Mouse (Mus musculus) midbrain, embryonic 13.5 days (tissue): ENCODE measurements around the gene Cerkl. TPM values are rescaled to one million over a fixed set of nuclear protein-coding genes. Genes with fewer than 3 reads are reported as not detected.

Experiments used
- ATAC-seq: fragments of 200-750 bp; cut with Nextera tagmentation; 2 replicates; pipeline ENCODE4 v1.8.0; 2017; ENCODE audit warnings: mild to moderate bottlenecking, moderate TSS enrichment, moderate library complexity
- H3K27ac ChIP-seq: fragments of 300-500 bp; sonication (generic); 2 replicates; pipeline ENCODE4 v1.5.1; 2015; ENCODE audit warnings: inconsistent platforms, mild to moderate bottlenecking, moderate library complexity
- H3K27me3 ChIP-seq: fragments of 300-500 bp; sonication (generic); 2 replicates; pipeline ENCODE4 v1.6.1; 2015; ENCODE audit warnings: mild to moderate bottlenecking, inconsistent platforms
- H3K36me3 ChIP-seq: fragments of 300-500 bp; sonication (generic); 2 replicates; pipeline ENCODE4 v1.6.1; 2015; ENCODE audit warnings: mild to moderate bottlenecking, inconsistent platforms
- H3K4me1 ChIP-seq: fragments of 300-500 bp; sonication (generic); replicated peaks from 2 replicates; pipeline ENCODE4 v1.6.1; 2015; ENCODE audit warnings: inconsistent platforms
- H3K4me2 ChIP-seq: fragments of 300-500 bp; sonication (generic); replicated peaks from 2 replicates; pipeline ENCODE4 v1.6.1; 2015; ENCODE audit warnings: moderate library complexity, mild to moderate bottlenecking, inconsistent platforms
- H3K4me3 ChIP-seq: fragments of 300-500 bp; sonication (generic); replicated peaks from 2 replicates; pipeline ENCODE4 v1.5.1; 2015; ENCODE audit warnings: mild to moderate bottlenecking, inconsistent platforms
- H3K9ac ChIP-seq: fragments of 300-500 bp; sonication (generic); replicated peaks from 2 replicates; pipeline ENCODE4 v1.6.1; 2015; ENCODE audit warnings: mild to moderate bottlenecking, inconsistent platforms
- H3K9me3 ChIP-seq: fragments of 300-500 bp; sonication (generic); 2 replicates; pipeline ENCODE4 v1.6.1; 2016; ENCODE audit warnings: mild to moderate bottlenecking, inconsistent platforms
- WGBS: fragments of 180-500 bp; shearing (Covaris S2); methylation state at CpG from one replicate; pipeline ENCODE4 v1.1.7; 2015; 5-methylcytosine and 5-hydroxymethylcytosine counted together
- polyA plus RNA-seq: library from polyadenylated mRNA; unstranded; fragments of >200 nt; fragmentation: Nextera tagmentation; extraction: Ambion mirVana; gene quantifications from 2 replicates; pipeline ENCODE4 v1.2.1, GENCODE M21; 2015

The Cerkl gene
- polyA plus RNA-seq, 1 experiment from 2014 or later, result 1.6 TPM

DNA sequence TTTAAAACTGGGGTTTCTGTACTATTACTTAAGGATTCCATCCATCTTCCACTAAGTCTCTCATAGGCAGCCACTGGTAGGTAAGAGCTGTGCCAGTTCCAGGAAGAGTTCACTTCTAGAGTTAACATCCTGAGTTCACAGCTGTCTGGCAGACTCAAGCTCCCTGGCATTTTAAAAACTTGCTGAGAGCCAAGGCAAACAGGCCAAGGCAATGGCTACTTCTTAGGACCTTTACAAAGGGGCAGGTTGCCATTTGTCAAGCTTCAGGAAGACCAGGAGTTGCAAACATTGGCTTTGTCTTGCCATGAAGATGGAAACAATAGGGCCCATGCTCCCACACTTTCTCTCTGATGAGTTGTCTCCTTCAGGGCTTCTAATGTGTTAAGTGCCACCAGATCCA lies 26.5 kb downstream of the Cerkl start:
- Histone ChIP-seq H3K36me3 (no peaks in the 10 kb centered on the region), H3K9ac (no peak overlapping the region), H3K27ac (no peak overlapping the region), H3K27me3 (peaks cover 26% of the 10 kb centered on the region), H3K4me3 (no peak overlapping the region), H3K4me1 (peaks cover 12% of the 10 kb centered on the region), H3K9me3 (no peaks in the 10 kb centered on the region), H3K4me2 (no peak overlapping the region)
- ATAC-seq, result no peak

DNA sequence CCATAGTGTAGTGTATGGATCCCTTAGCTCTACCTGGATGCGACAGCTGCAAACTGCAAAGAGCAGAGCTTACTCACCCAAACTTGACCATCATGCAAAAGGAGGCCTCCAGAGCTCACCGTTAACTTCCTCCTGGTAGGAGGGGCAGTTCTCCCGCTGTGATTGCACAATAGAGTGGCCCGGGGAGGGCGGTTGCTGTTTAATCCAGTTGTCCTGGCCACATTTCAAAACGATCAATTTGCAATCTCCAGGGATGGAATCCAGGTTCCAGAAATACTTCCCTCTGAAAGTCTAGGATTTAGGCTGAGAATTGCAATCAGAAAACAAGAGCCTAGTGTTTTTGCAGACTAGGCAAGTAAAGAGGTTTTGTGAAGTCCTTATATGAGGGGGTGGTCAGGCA lies 26.9 kb downstream of the Cerkl start:
- 5% methylated on average over 6 of the region's 6 CpGs for WGBS

DNA sequence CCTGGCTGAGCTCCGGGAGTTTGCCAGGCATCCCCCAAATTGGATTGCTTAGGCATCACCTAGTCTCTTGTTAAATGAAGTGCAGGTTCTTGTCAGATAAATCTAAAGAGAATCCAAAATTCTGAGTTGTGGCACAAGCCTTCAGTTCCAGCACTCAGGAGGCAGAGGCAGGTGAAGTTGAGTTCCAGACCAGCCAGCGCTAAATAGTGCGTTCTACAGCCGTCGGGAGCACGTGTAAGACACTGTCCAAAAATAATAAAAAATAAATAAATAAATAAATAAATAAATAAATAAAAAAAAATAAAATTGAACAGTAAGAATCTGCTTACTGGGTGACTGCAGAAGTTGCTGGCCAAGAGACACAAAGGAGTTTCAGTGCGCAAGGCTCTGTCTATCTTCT lies 27.5 kb downstream of the Cerkl start:
- peak overlapping the region; percentile 44 for H3K4me3 ChIP-seq
- no peaks in the 10 kb centered on the region for H3K36me3 ChIP-seq
- H3K9ac ChIP-seq, result 0 out of 2 replicates have a peak overlapping the region, but pooled peaks have one; percentile 55
- peak; percentile 60; the same call in 1 of the 2 replicates for ATAC-seq
- peaks cover 12% of the 10 kb centered on the region for H3K4me1 ChIP-seq
- H3K9me3 ChIP-seq, result no peaks in the 10 kb centered on the region
- H3K27ac ChIP-seq, result no peak overlapping the region
- peaks cover 27% of the 10 kb centered on the region for H3K27me3 ChIP-seq
- 9% methylated on average over 7 of the region's 7 CpGs for WGBS
- peak overlapping the region; percentile 84 for H3K4me2 ChIP-seq

More for the DNA sequence above, 26.9 kb downstream of the Cerkl start:
- Histone ChIP-seq H3K27me3 (peaks cover 27% of the 10 kb centered on the region), H3K9ac (no peak overlapping the region), H3K36me3 (no peaks in the 10 kb centered on the region), H3K9me3 (no peaks in the 10 kb centered on the region), H3K4me3 (no peak overlapping the region), H3K4me2 (no peak overlapping the region), H3K4me1 (peaks cover 12% of the 10 kb centered on the region), H3K27ac (no peak overlapping the region)
- no peak for ATAC-seq

DNA sequence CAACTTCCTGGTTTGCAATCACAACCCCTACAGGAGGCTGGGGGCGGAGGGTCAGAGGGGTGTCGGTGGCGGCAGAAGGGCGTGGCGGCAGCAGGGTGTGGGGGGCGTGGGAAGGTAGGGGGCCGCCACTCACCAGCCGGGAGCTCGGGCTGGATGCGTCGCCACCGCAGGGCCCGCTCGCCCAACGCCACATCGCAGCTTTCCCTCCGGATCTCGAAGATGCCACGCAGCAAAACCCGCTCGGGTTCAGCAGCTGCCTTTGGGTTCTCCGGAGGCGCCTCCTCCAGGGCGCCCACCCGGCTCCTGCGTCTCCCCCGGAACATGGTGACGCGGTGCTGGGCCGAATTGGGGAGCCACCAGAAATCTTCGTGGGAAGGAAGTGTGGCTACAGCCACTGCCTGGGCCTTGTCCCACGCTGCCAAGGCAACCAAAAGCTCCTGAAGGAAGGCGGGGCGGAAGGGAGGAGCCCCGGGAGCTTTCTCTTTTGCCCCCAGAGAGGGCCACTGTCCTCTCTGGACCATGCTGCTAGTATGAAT lies 27.9 kb downstream of the Cerkl start:
- peak; percentile 86 for ATAC-seq
- Histone ChIP-seq H3K27ac (no peak overlapping the region), H3K36me3 (no peaks in the 10 kb centered on the region), H3K9me3 (no peaks in the 10 kb centered on the region), H3K4me3 (peak overlapping the region; percentile 44), H3K27me3 (peaks cover 27% of the 10 kb centered on the region), H3K4me1 (peaks cover 12% of the 10 kb centered on the region), H3K4me2 (peak overlapping the region; percentile 84), H3K9ac (peak overlapping the region; percentile 55; the same call in 1 of the 2 replicates)
- under 1% methylated on average over 32 of the region's 35 CpGs for WGBS

- Histone ChIP-seq H3K9me3 (no peaks in the 10 kb centered on the region), H3K4me2 (no peak overlapping the region), H3K4me3 (no peak overlapping the region), H3K4me1 (peaks cover 12% of the 10 kb centered on the region), H3K27ac (no peak overlapping the region), H3K9ac (no peak overlapping the region), H3K36me3 (no peaks in the 10 kb centered on the region), H3K27me3 (peaks cover 27% of the 10 kb centered on the region)
- WGBS, result 22% methylated on average over 6 of the region's 6 CpGs
- ATAC-seq, result no peak
These were observed 28.6 kb downstream of the Cerkl start for GRCm38 (mm10) chr2:79428022-79428421.

DNA sequence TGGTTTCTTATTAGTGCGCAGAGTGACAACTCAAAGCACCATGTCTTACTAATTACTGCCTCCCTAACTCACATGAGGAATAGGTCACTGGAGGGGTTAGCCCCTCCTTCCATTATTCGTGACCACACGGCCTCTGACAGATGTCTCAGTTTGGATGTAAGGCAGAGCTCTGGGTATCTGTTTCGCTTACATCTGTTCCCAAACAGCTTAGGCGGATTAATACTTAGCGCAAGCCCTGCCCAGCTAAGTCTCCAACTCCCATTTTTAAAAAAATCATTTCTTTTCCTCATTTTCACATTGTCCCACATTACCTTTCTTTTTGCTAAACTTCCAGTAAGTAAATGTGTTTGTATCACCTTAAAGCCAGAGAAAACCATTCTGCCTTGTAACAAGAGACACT lies 34.9 kb downstream of the Cerkl start:
- Histone ChIP-seq H3K4me1 (peaks cover 4% of the 10 kb centered on the region), H3K9ac (no peak overlapping the region), H3K9me3 (no peaks in the 10 kb centered on the region), H3K4me3 (no peak overlapping the region), H3K27me3 (peaks cover 6% of the 10 kb centered on the region; the same call in 1 of the 2 replicates), H3K4me2 (no peak overlapping the region), H3K27ac (no peak overlapping the region), H3K36me3 (no peaks in the 10 kb centered on the region)
- ATAC-seq, result no peak
- WGBS, result 20% methylated on average over 6 of the region's 6 CpGs

DNA sequence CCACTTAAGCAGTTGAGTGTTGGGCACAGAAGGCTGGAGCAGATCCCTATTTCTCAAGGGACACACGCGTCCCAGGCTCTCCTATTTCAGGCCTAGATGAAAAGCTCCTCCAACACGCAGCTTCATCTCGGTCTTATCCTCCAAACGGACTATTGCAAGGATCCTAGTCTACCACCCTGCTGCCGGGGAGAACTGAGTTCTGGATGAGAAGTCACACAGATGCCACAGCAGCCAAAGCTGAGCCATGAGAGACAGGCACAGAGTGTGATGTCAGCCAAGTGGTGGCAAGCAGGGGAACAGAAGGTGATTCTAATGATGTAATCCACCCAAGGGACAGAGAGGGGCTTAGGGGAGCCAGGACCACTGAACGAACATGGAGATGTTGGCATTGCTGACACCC lies 42.1 kb downstream of the Cerkl start:
- H3K27ac ChIP-seq, result no peak overlapping the region
- no peak overlapping the region for H3K4me3 ChIP-seq
- no peaks in the 10 kb centered on the region for H3K9me3 ChIP-seq
- H3K4me1 ChIP-seq, result 0 out of 2 replicates have a peak, but pooled peaks cover 9% of the 10 kb centered on the region
- no peak overlapping the region for H3K4me2 ChIP-seq
- H3K9ac ChIP-seq, result no peak overlapping the region
- no peaks in the 10 kb centered on the region for H3K36me3 ChIP-seq
- WGBS, result 75% methylated on average over 7 of the region's 7 CpGs
- no peak for ATAC-seq
- no peaks in the 10 kb centered on the region for H3K27me3 ChIP-seq

DNA sequence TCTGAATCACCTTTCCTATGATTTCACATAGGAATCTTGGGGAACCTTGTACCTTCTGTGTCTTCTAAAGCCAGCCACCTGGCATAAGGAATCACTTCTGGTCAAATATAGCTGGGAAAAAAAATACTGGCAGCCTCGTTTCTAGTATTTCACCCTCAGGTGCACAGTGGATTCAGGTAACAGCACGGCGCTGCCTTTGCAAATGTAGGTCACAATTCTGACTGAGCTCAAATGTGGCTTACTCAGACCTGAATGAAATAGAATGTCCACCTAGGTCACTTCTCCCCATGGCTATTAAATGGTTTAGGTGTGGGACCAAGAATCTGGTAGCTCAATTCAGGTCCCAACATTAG lies 45.7 kb downstream of the Cerkl start:
- Histone ChIP-seq H3K27ac (no peak overlapping the region), H3K27me3 (no peaks in the 10 kb centered on the region), H3K9ac (no peak overlapping the region), H3K4me2 (no peak overlapping the region), H3K4me1 (0 out of 2 replicates have a peak, but pooled peaks cover 9% of the 10 kb centered on the region), H3K9me3 (no peaks in the 10 kb centered on the region), H3K36me3 (no peaks in the 10 kb centered on the region), H3K4me3 (no peak overlapping the region)
- ATAC-seq, result no peak
- WGBS, result 90% methylated on average over 3 of the region's 3 CpGs

GRCm38 (mm10) chr2:79410247-79410902 lies 46.2 kb downstream of the Cerkl start:
- no peak overlapping the region for H3K4me2 ChIP-seq
- H3K9me3 ChIP-seq, result no peaks in the 10 kb centered on the region
- H3K4me3 ChIP-seq, result no peak overlapping the region
- no peaks in the 10 kb centered on the region for H3K27me3 ChIP-seq
- WGBS, result 54% methylated on average over 15 of the region's 15 CpGs
- ATAC-seq, result no peak
- no peak overlapping the region for H3K27ac ChIP-seq
- H3K36me3 ChIP-seq, result no peaks in the 10 kb centered on the region
- 0 out of 2 replicates have a peak, but pooled peaks cover 9% of the 10 kb centered on the region for H3K4me1 ChIP-seq
- H3K9ac ChIP-seq, result no peak overlapping the region

- no peak overlapping the region for H3K4me2 ChIP-seq
- H3K27ac ChIP-seq, result no peak overlapping the region
- H3K9ac ChIP-seq, result no peak overlapping the region
- no peaks in the 10 kb centered on the region for H3K9me3 ChIP-seq
- ATAC-seq, result no peak
- H3K36me3 ChIP-seq, result no peaks in the 10 kb centered on the region
- H3K27me3 ChIP-seq, result no peaks in the 10 kb centered on the region
- no peak overlapping the region for H3K4me3 ChIP-seq
- 0 out of 2 replicates have a peak, but pooled peaks cover 6% of the 10 kb centered on the region for H3K4me1 ChIP-seq
- 72% methylated on average over 5 of the region's 5 CpGs for WGBS
These were observed 50.8 kb downstream of the Cerkl start for GRCm38 (mm10) chr2:79405661-79406405.

GRCm38 (mm10) chr2:79400045-79400444 lies 56.5 kb downstream of the Cerkl start:
- Histone ChIP-seq H3K4me1 (peaks cover 16% of the 10 kb centered on the region), H3K36me3 (no peaks in the 10 kb centered on the region), H3K27me3 (no peaks in the 10 kb centered on the region), H3K9me3 (no peaks in the 10 kb centered on the region), H3K4me3 (no peak overlapping the region), H3K27ac (no peak overlapping the region), H3K4me2 (no peak overlapping the region), H3K9ac (no peak overlapping the region)
- 39% methylated on average over 4 of the region's 4 CpGs for WGBS
- ATAC-seq, result peak; percentile 51; the same call in 1 of the 2 replicates

GRCm38 (mm10) chr2:79399234-79400000 lies 57.2 kb downstream of the Cerkl start:
- 16% methylated on average over 8 of the region's 8 CpGs for WGBS
- peak; percentile 86 for ATAC-seq
- Histone ChIP-seq H3K9me3 (no peaks in the 10 kb centered on the region), H3K27me3 (no peaks in the 10 kb centered on the region), H3K4me1 (peaks cover 16% of the 10 kb centered on the region), H3K4me2 (peak overlapping the region; percentile 23; the same call in 1 of the 2 replicates), H3K36me3 (no peaks in the 10 kb centered on the region), H3K9ac (no peak overlapping the region), H3K27ac (peak overlapping the region; percentile 59), H3K4me3 (no peak overlapping the region)
